Mouse (Mus musculus) adrenal gland, adult 18-20 months (tissue): Measurements from ENCODE around the gene Tex36. TPM values are rescaled to one million over a fixed set of nuclear protein-coding genes. Genes with fewer than 3 reads are reported as not detected.

ENCODE experiments used
- DNase-seq, 2 experiments: peaks; one replicate each; pipeline ENCODE4 v3.0.0; 2021 to 2022; ENCODE audit warnings: low spot score in 2 of 2
- long read RNA-seq, 2 experiments: library from polyadenylated mRNA; stranded (forward); transcript quantifications; one replicate each; pipeline ENCODE4 v2.0.0; 2021
- total RNA-seq, 2 experiments: library from RNA; stranded (reverse); gene quantifications; 1 replicate in 1 of 2; 2 replicates in 1 of 2; pipeline ENCODE4 v1.2.3; 2021

The Tex36 gene
- total RNA-seq = not detected
- long read RNA-seq, experiment 1 = 0 reads
- long read RNA-seq, experiment 2 = 0 reads

- DNase-seq = no peak
These were observed at the start of gene Tex36 for GRCm38 (mm10) chr7:133602058-133602457. Tex36 (minus strand) TSS chr7:133602158.

GRCm38 (mm10) chr7:133645716-133646115, 43.8 kb upstream of the Tex36 start:
- no peak for DNase-seq

GRCm38 (mm10) chr7:133638821-133639220, 36.9 kb upstream of the Tex36 start:
- no peak for DNase-seq

DNA sequence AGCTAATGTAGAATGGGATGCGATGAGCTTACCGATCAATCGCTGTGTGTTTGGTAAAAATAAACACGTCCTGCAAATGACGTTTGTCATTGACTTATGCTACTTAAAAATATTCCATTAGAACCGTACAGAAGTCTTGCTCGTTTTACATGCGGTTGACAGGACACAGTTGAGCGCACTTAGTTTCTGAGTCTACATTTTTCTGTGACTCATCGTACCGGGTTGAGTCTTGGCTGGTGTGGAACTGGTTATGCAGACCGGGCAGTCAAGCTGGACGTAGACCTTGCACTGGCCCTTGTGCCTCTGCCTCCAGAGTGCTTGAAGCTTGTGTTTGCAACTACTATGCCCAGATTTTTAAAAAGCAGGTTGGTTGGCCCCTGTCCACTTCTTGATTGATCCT, 36.3 kb upstream of the Tex36 start:
- DNase-seq = no peak

- peak; percentile 92 to 94 for DNase-seq
These were observed 35.7 kb upstream of the Tex36 start, which contains the start of gene Edrf1 for GRCm38 (mm10) chr7:133637361-133638305. Edrf1 (plus strand) TSS chr7:133637543.

DNA sequence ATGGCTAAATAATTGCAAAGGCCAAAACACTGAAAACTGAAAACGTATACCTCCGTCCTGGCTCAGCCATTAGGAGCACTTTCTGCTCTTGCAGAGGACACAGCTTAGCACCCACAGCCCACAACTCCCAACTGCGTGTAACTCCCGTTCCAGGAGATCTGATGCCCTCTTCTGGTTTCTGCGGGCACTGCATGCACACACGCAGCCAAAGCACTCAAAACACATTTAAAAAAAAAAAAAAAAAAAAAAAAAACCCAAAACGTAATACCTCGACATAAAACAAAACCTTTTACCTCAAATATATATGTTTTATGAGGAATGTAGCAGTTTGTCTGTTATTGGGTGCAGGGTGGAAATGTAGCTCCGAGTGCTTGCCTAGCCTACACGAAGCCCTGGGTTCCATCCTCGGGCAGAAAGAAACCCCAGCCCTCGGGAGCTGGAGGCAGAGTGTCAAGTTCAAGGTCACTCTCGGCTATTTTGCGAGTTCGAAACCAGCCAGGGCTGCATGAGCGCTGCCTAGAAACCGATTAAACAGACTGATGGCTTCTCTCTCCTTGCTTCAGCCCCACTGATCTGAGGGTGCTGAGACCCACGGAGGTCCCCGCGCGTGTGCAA, 34.9 kb upstream of the Tex36 start:
- DNase-seq = peak; percentile 87 to 89

GRCm38 (mm10) chr7:133634932-133635650, 33.1 kb upstream of the Tex36 start:
- DNase-seq = no peak

DNA sequence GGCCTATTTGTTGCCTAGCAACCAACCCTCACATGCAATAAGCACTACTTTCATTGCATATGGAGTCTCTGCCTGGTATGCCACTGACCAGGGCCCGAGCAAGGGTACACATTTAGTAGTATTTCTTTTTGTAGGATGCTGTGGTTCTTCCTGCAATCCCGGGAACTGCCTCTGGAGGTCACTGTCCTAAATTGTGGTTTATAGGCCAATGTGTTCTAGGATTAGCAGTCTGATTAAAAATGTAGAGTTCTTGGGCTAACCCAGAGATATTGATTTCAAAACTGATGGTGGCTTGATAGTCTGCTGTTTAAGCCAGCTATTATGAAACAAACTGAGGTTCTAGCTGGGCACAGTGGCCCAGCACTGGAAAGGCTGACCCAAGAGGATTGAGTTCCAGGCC, 30.5 kb upstream of the Tex36 start:
- DNase-seq = peak in 1 of 2 experiments; percentile 64

DNA sequence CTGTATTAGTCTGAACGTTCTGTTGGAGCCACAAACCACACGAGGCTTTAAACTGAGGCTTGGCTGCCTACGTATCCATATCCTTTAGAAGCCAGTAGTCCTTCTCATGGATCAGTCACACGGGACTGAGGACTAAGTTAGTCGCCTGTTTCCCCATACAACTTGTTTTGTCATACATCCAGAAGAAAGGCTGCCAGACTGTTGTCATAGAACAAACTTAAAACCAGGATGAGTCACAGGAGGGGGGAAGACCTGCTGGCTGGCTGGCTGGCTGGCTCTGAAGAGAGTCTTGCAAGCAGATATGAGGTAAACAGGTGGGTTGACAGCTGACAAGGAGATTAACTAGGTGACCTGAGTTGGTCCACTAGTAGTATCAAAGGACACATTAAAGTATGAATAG, 28.9 kb upstream of the Tex36 start:
- DNase-seq = no peak

DNA sequence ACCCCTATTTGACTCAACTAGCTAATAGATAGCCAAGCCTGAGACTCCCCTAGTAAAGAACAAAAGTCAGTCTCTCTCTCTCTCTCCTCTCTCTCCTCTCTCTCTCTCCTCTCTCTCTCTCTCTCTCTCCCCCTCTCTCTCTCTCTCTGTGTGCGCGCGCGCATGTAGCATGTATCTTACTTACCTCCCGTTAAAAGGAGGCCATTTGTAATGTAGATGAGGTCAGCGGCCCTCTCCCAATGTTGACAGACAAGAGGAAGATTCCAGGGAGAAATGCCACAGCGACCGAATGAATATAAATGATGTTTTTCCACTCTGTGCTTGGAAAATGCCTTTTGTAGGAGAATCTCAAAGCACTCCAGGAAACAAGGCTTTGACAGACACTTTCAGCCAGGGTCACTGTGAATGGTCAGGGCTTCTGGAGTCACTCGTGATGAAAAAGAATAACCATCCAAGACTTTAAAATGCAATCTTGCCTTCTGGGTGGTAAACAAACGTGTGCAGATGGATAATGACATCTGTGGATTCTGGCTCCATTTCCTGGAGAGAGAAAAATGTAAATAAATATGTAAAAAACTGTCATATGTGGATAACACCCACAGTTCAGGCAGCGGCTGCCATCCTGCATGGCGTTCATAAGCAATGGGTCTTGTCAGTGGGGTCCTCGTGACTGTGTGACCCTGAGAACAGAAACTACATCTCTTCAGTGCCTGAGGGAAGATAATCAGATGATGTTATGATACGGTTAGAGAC, 25.4 kb upstream of the Tex36 start:
- no peak for DNase-seq

GRCm38 (mm10) chr7:133623226-133623625, 21.3 kb upstream of the Tex36 start:
- DNase-seq = no peak

DNA sequence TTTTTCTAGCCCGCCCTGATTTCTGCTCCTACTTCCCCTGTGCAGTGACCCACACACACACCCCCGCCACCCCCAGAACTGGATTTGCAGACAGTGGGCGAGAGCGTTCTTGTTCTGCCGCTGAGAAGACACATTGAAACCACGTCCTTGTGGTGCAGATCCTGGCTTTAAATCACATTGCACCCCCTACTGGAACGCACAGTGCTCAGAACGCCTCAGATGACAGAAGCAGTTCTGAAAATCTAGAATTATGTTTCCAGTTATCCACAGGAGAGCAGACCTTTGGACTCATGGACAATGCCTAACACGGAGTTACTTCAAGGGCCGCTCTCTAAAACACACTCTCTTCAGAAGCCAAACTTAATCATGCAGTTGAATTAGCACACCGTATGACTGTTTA, 18.8 kb upstream of the Tex36 start:
- DNase-seq = no peak

DNA sequence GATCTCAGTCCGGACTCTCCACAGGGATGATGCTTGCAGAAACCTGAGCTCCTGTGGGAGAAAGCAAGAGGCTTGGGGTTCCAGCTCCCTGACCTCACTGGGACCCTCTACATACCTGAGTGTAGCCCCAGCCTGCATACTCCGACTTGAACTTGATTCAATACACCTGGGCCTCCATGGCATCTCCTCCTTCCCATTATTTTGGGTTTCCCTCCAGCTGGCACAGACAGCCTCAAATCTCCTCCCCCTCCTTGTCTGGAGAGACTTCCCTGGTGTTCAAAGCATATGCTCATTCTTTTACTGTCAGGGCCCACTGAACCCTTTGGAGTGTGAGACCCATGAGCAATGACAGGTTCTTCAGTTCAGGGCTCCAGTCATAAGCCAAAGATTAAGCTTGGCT, 11.0 kb upstream of the Tex36 start:
- no peak for DNase-seq

- DNase-seq = no peak
These were observed 7.6 kb upstream of the Tex36 start for GRCm38 (mm10) chr7:133609585-133609984.

DNA sequence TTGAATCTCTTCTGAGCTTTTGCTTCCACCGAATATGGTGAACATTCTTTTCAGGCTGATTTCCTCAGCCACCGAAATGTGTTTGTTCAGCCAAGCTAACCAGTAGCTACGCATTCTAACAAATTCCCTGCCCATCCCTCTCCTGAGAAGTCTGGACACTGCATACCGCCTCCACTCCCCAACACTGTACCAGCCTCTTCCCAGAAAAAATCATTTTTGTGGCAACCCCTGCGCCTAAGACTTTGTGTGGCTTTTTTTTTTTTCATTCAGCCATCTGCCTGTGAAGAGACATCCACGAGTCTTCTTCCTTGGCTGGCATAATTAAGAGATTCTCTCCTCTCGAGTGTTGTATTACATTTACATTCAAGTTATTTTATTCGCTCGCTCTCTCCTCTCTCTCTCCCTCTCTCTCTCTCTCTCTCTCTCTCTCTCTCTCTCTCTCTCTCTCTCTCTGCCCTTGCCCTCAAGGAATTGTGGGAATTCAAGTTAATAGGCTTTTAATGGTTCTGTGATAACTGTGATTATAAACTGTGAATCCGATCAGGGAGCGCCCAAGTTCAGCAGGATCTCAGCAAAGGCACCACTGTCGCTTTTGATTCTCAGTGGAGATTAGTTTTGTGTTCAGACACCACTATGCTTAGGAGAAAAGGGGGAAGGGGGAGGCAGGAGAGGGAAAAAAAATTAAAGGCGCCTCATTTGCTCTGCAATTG, 6.8 kb upstream of the Tex36 start:
- no peak for DNase-seq

DNA sequence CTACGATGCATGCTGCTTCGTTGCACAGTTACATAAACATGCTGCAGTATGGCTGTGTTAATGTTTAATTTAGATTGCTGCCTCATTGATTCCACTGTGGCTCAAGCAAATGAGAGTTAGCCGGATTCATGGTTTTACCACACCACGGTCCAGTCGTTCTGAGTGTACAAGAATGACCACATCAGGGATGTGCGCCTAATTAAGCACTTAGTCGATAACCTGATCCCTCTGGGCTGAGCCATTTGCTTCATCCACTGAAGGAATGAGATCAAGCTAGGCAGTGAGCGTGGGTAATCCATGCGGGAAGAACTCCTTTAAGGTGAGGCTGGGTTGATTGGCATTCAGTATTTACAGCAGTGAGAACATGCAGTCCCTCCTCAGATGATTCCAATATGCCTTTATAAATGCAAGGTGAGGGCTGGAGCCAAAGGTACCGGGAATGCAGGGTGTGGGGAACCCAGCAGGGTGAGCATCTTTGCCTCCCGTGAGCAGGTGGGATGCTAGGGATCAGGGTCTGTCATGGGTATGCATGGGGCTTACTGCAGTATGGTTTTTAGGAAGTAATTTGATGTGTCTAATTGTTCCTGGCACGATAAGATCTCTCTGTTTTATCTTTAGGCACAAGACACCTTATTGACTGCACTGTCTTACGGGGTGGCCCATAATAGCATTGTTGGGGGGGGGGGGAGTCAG, 6.1 kb upstream of the Tex36 start:
- no peak for DNase-seq

GRCm38 (mm10) chr7:133607331-133607730, 5.4 kb upstream of the Tex36 start:
- DNase-seq = no peak

GRCm38 (mm10) chr7:133604427-133605081, 2.6 kb upstream of the Tex36 start:
- no peak for DNase-seq

DNA sequence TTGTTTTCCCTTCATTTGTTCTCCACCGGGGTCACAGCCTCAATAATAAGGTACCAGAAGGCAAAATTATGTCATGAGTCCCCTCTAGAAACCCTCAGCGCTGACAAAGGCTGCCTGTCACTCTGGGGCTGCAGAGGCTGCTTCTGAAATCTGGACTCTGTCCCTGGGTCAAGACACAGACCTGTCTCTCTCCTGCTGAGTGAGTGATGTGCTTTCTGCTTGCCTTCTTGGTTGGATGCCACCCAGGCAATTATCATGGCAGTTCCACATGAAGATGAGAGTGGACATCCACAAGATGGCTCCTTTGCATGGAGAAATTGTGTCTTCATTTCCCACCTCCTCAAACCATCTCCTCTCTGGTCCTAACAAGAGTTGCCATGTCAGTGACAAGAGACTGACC, 1.2 kb upstream of the Tex36 start:
- DNase-seq = no peak
